Mouse (Mus musculus): ENCODE measurements at regions not wholly inside any gene's neighbourhood (a gene's known extent, or its start where the extent isn't known, plus 50 kb on each side); places are given as distances from the start of the nearest gene placed in this dataset.

DNA sequence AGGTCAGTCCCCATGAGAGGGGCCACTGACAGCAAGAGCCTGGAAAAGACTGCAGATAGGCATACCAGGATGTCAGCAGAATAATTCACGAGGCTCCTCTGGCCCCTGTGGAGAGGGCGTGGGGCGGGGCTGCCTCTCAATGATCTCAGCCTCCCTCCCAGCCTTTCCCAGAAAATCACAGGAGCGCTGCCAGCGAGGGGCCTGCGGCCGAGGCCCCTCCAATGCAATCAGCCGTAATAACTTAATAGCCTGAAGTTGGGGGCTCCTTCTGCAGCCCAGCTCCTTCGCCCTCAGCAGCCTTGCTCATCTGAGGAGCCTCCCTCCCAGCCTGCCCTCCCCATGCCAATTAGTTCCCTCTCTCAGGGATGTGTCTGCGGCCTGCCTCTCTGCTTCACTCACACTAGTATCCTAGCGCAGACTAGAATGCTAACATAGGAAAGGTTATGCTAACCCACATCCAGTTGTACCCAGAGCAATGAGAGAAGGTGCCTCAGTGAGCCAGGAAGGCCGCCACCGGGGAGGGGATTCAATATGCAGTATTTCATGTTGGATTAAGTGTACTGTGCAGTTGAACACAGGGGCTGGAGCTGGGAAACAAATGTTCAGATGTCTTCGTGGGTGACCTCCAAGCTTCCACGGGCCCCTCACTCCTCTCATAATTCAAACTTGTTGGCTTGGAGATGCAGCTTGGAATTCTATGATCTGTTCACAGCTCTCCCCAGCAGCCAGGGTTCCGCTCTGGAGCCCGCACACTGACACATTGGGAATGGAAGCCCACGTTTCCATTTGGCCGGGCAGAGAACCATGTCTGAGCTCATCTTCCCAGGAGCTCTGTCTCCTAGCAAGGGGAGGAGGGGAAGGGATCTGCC is 67.5 kb upstream of the Stx16 start:
- peak; percentile 71 for DNase-seq (ENCODE audit: low spot score)
- peak overlapping the region; percentile 36; the same call in 1 of the 2 replicates for H3K27ac ChIP-seq
- no peaks in the 10 kb centered on the region for H3K27me3 ChIP-seq (ENCODE audit: insufficient read depth, low read length)
- WGBS = 27% methylated on average over 19 of the region's 19 CpGs
- no peak for TF ChIP-seq CTCF (IDR thresholded peaks at IDR 0.05; ENCODE audit: low read depth)
- no peaks in the 10 kb centered on the region for H3K36me3 ChIP-seq (ENCODE audit: insufficient read depth, low read length)
- H3K4me3 ChIP-seq (replicated peaks; ENCODE audit: low read depth, low read length) = no peak overlapping the region
- no peaks in the 10 kb centered on the region for H3K9me3 ChIP-seq (replicated peaks; ENCODE audit: low read length)
- 0 out of 2 replicates have a peak overlapping the region, but pooled peaks have one; percentile 7 for H3K4me2 ChIP-seq (ENCODE audit: low read length)
- peaks cover 23% of the 10 kb centered on the region for H3K4me1 ChIP-seq (replicated peaks; ENCODE audit: insufficient read depth, low read length)
- ATAC-seq (replicated peaks; ENCODE audit: low FRiP score, low read depth) = no peak
- H3K9ac ChIP-seq (ENCODE audit: low read depth, low read length) = no peak overlapping the region

- 72% methylated on average over 3 of the region's 3 CpGs for WGBS
- H3K36me3 ChIP-seq (ENCODE audit: insufficient read depth, low read length) = no peaks in the 10 kb centered on the region
- no peaks in the 10 kb centered on the region for H3K27me3 ChIP-seq (ENCODE audit: insufficient read depth, low read length)
- H3K4me1 ChIP-seq (replicated peaks; ENCODE audit: insufficient read depth, low read length) = peaks cover 23% of the 10 kb centered on the region
- TF ChIP-seq CTCF (IDR thresholded peaks at IDR 0.05; ENCODE audit: low read depth) = no peak
- DNase-seq (ENCODE audit: low spot score) (no peak), ATAC-seq (replicated peaks; ENCODE audit: low FRiP score, low read depth) (no peak)
- no peaks in the 10 kb centered on the region for H3K9me3 ChIP-seq (replicated peaks; ENCODE audit: low read length)
- H3K27ac ChIP-seq = no peak overlapping the region
- H3K9ac ChIP-seq (ENCODE audit: low read depth, low read length) = no peak overlapping the region
- H3K4me2 ChIP-seq (ENCODE audit: low read length) = no peak overlapping the region
- no peak overlapping the region for H3K4me3 ChIP-seq (replicated peaks; ENCODE audit: low read depth, low read length)
These were observed 66.1 kb upstream of the Stx16 start for GRCm38 (mm10) chr2:174010038-174010437.

DNA sequence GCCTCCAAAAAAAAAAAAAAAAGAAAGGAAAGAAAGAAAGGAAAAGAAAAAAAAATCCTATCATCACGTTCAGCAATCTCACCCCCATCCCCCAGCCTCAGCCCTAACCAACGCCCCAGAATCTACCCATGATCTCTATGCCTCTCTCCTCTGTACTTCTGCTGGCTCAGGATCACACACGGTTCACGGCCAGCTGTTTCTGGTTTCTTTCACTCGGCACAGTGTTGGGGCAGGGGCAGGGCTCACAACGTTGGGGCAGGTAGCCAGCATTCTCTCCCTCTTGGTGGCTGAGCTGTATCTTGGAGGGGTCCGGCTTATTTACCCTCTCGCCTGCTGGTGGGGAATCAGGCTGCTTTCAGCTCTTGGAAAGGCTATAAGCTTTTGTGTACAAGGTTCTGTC is 64.7 kb upstream of the Stx16 start:
- Histone ChIP-seq H3K4me1 (replicated peaks; ENCODE audit: insufficient read depth, low read length) (peaks cover 23% of the 10 kb centered on the region), H3K9ac (ENCODE audit: low read depth, low read length) (no peak overlapping the region), H3K4me2 (ENCODE audit: low read length) (no peak overlapping the region), H3K9me3 (replicated peaks; ENCODE audit: low read length) (no peaks in the 10 kb centered on the region), H3K4me3 (replicated peaks; ENCODE audit: low read depth, low read length) (no peak overlapping the region), H3K27ac (no peak overlapping the region), H3K27me3 (ENCODE audit: insufficient read depth, low read length) (0 out of 2 replicates have a peak, but pooled peaks cover 4% of the 10 kb centered on the region), H3K36me3 (ENCODE audit: insufficient read depth, low read length) (no peaks in the 10 kb centered on the region)
- 41% methylated on average over 8 of the region's 8 CpGs for WGBS
- TF ChIP-seq CTCF (IDR thresholded peaks at IDR 0.05; ENCODE audit: low read depth) = no peak
- DNase-seq (ENCODE audit: low spot score) = no peak
- no peak for ATAC-seq (replicated peaks; ENCODE audit: low FRiP score, low read depth)

DNA sequence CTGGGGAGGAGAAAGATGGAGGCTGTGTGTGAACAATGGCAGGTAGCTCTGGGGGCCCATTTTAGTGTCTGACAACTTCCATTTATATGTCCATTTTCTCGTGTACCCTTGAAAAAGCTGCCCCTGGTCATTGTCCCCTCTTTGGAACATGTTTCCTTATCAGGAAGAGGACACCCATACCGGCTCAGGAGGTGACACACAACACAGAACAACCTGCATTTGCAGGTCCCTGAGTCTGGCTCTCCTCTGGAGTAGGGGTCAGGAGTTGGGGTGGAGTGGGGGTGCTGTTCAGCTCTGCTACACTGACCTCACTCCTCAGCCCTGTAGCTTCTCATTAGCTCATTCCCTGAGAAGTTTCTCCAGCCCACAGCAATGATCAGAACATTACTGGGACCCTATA is 61.7 kb upstream of the Stx16 start:
- ATAC-seq (replicated peaks; ENCODE audit: low FRiP score, low read depth) = no peak
- H3K27me3 ChIP-seq (ENCODE audit: insufficient read depth, low read length) = 0 out of 2 replicates have a peak, but pooled peaks cover 4% of the 10 kb centered on the region
- 75% methylated on average over 2 of the region's 2 CpGs for WGBS
- no peak overlapping the region for H3K4me2 ChIP-seq (ENCODE audit: low read length)
- peaks cover 12% of the 10 kb centered on the region; the same call in 1 of the 2 replicates for H3K4me1 ChIP-seq (replicated peaks; ENCODE audit: insufficient read depth, low read length)
- H3K36me3 ChIP-seq (ENCODE audit: insufficient read depth, low read length) = no peaks in the 10 kb centered on the region
- H3K4me3 ChIP-seq (replicated peaks; ENCODE audit: low read depth, low read length) = no peak overlapping the region
- no peak overlapping the region for H3K27ac ChIP-seq
- DNase-seq (ENCODE audit: low spot score) = no peak
- no peak for TF ChIP-seq CTCF (IDR thresholded peaks at IDR 0.05; ENCODE audit: low read depth)
- no peak overlapping the region for H3K9ac ChIP-seq (ENCODE audit: low read depth, low read length)
- H3K9me3 ChIP-seq (replicated peaks; ENCODE audit: low read length) = no peaks in the 10 kb centered on the region

GRCm38 (mm10) chr2:174015283-174015682 is 60.8 kb upstream of the Stx16 start:
- no peak for ATAC-seq (replicated peaks; ENCODE audit: low FRiP score, low read depth)
- Histone ChIP-seq H3K4me1 (replicated peaks; ENCODE audit: insufficient read depth, low read length) (0 out of 2 replicates have a peak, but pooled peaks cover 4% of the 10 kb centered on the region), H3K4me3 (replicated peaks; ENCODE audit: low read depth, low read length) (no peak overlapping the region), H3K36me3 (ENCODE audit: insufficient read depth, low read length) (no peaks in the 10 kb centered on the region), H3K27me3 (ENCODE audit: insufficient read depth, low read length) (0 out of 2 replicates have a peak, but pooled peaks cover 4% of the 10 kb centered on the region), H3K9ac (ENCODE audit: low read depth, low read length) (no peak overlapping the region), H3K4me2 (ENCODE audit: low read length) (no peak overlapping the region), H3K27ac (no peak overlapping the region), H3K9me3 (replicated peaks; ENCODE audit: low read length) (no peaks in the 10 kb centered on the region)
- DNase-seq (ENCODE audit: low spot score) = no peak
- no peak for TF ChIP-seq CTCF (IDR thresholded peaks at IDR 0.05; ENCODE audit: low read depth)
- 38% methylated on average over 14 of the region's 14 CpGs for WGBS

GRCm38 (mm10) chr2:174016068-174016467 is 60.0 kb upstream of the Stx16 start:
- Histone ChIP-seq H3K4me3 (replicated peaks; ENCODE audit: low read depth, low read length) (no peak overlapping the region), H3K4me1 (replicated peaks; ENCODE audit: insufficient read depth, low read length) (no peaks in the 10 kb centered on the region), H3K9ac (ENCODE audit: low read depth, low read length) (no peak overlapping the region), H3K27me3 (ENCODE audit: insufficient read depth, low read length) (0 out of 2 replicates have a peak, but pooled peaks cover 4% of the 10 kb centered on the region), H3K27ac (no peak overlapping the region), H3K36me3 (ENCODE audit: insufficient read depth, low read length) (no peaks in the 10 kb centered on the region), H3K9me3 (replicated peaks; ENCODE audit: low read length) (no peaks in the 10 kb centered on the region), H3K4me2 (ENCODE audit: low read length) (no peak overlapping the region)
- ATAC-seq (replicated peaks; ENCODE audit: low FRiP score, low read depth) = no peak
- no peak for DNase-seq (ENCODE audit: low spot score)
- WGBS = 89% methylated on average over 5 of the region's 5 CpGs
- TF ChIP-seq CTCF (IDR thresholded peaks at IDR 0.05; ENCODE audit: low read depth) = no peak

All from kidney, postnatal 0 days (tissue).